Mouse (Mus musculus) hindbrain, postnatal 0 days (tissue): Measurements from ENCODE around the gene Tspan31. TPM values are rescaled to one million over a fixed set of nuclear protein-coding genes. Genes with fewer than 3 reads are reported as not detected.

Experiments
- ATAC-seq: fragments of 200-750 bp; cut with Nextera tagmentation; 2 replicates; pipeline ENCODE4 v1.8.0; 2017; ENCODE audit warnings: mild to moderate bottlenecking, moderate TSS enrichment, moderate library complexity
- DNase-seq: peaks from one replicate; pipeline ENCODE4 v3.0.0-alpha.2; 2015; ENCODE audit warnings: low spot score
- H3K27ac ChIP-seq: fragments of 300-500 bp; sonication (generic); 2 replicates; pipeline ENCODE4 v1.5.1; 2014; ENCODE audit warnings: mild to moderate bottlenecking
- H3K27me3 ChIP-seq: fragments of 300-500 bp; sonication (generic); 2 replicates; pipeline ENCODE4 v1.6.1; 2014; ENCODE audit warnings: low read length, mixed read lengths; ENCODE audit not compliant: insufficient read depth
- H3K36me3 ChIP-seq: fragments of 300-500 bp; sonication (generic); 2 replicates; pipeline ENCODE4 v1.6.1; 2014; ENCODE audit warnings: low read length, mixed read lengths; ENCODE audit not compliant: insufficient read depth
- H3K4me1 ChIP-seq: fragments of 300-500 bp; sonication (generic); 2 replicates; pipeline ENCODE4 v1.6.1; 2014; ENCODE audit warnings: antibody characterized with exemption, low read length, mixed read lengths; ENCODE audit not compliant: insufficient read depth
- H3K4me2 ChIP-seq: fragments of 300-500 bp; sonication (generic); 2 replicates; pipeline ENCODE4 v1.6.1; 2014; ENCODE audit warnings: low read depth, mild to moderate bottlenecking, low read length, moderate library complexity, mixed read lengths
- H3K4me3 ChIP-seq: fragments of 300-500 bp; sonication (generic); 2 replicates; pipeline ENCODE4 v1.5.1; 2014; ENCODE audit warnings: low read length
- H3K9ac ChIP-seq: fragments of 300-500 bp; sonication (generic); replicated peaks from 2 replicates; pipeline ENCODE4 v1.6.1; 2014; ENCODE audit warnings: mild to moderate bottlenecking, low read length, moderate library complexity, mixed read lengths
- H3K9me3 ChIP-seq: fragments of 300-500 bp; sonication (generic); 2 replicates; pipeline ENCODE4 v1.6.1; 2016; ENCODE audit warnings: low read length, mixed read lengths
- CTCF ChIP-seq: IDR thresholded peaks from 2 replicates; pipeline ENCODE4 v1.5.1; 2016; ENCODE audit warnings: antibody characterized with exemption, control low read depth, low read depth
- WGBS: fragments of 180-500 bp; shearing (Covaris S2); extraction: QIAGEN DNeasy Blood & Tissue Kit; methylation state at CpG from one replicate; pipeline ENCODE4 v1.1.7; 2014; 5-methylcytosine and 5-hydroxymethylcytosine counted together
- polyA plus RNA-seq: library from polyadenylated mRNA; unstranded; fragments of >200 nt; fragmentation: Nextera tagmentation; extraction: Ambion mirVana; gene quantifications from 2 replicates; pipeline ENCODE4 v1.2.1, GENCODE M21; 2015
- total RNA-seq: library from RNA; depleted of rRNA; stranded (reverse); fragments of >200 nt; gene quantifications from 2 replicates; pipeline ENCODE4 v1.2.3, GENCODE M21; 2014

The Tspan31 gene
- total and polyA plus RNA-seq, 2 experiments from 2014 or later = 105 to 129 TPM

- peaks cover 28% of the 10 kb centered on the region for H3K36me3 ChIP-seq
- H3K4me2 ChIP-seq = peak overlapping the region; percentile 88
- ATAC-seq = no peak
- no peak for DNase-seq
- no peak for TF ChIP-seq CTCF
- WGBS = 55% methylated on average over 2 of the region's 2 CpGs
- H3K9ac ChIP-seq = no peak overlapping the region; the same call in 1 of the 2 replicates
- H3K4me3 ChIP-seq = peak overlapping the region; percentile 86; the same call in 1 of the 2 replicates
- H3K4me1 ChIP-seq = peaks cover 12% of the 10 kb centered on the region; the same call in 1 of the 2 replicates
- H3K27me3 ChIP-seq = no peaks in the 10 kb centered on the region
- H3K9me3 ChIP-seq = no peaks in the 10 kb centered on the region
- peak overlapping the region; percentile 92; the same call in 1 of the 2 replicates for H3K27ac ChIP-seq
Observed at GRCm38 (mm10) chr10:127061513-127061912, 8.6 kb downstream of the Tspan31 start.

- WGBS = 22% methylated on average over 5 of the region's 5 CpGs
- H3K9me3 ChIP-seq = no peaks in the 10 kb centered on the region
- ATAC-seq (no peak), DNase-seq (no peak)
- peak overlapping the region; percentile 92 for H3K27ac ChIP-seq
- peak overlapping the region; percentile 86 for H3K4me3 ChIP-seq
- peaks cover 12% of the 10 kb centered on the region; the same call in 1 of the 2 replicates for H3K4me1 ChIP-seq
- no peak for TF ChIP-seq CTCF
- no peaks in the 10 kb centered on the region for H3K27me3 ChIP-seq
- H3K36me3 ChIP-seq = peaks cover 28% of the 10 kb centered on the region
- H3K4me2 ChIP-seq = peak overlapping the region; percentile 88
- peak overlapping the region; percentile 93 for H3K9ac ChIP-seq
Observed at GRCm38 (mm10) chr10:127061085-127061484, 9.0 kb downstream of the Tspan31 start.

- 1% methylated on average over 68 of the region's 72 CpGs for WGBS
- Histone ChIP-seq H3K4me1 (peaks cover 12% of the 10 kb centered on the region; the same call in 1 of the 2 replicates), H3K4me3 (peak within 1 kb of the TSS; percentile 86), H3K9me3 (no peaks in the 10 kb centered on the region), H3K27me3 (no peaks in the 10 kb centered on the region), H3K4me2 (peak within 1 kb of the TSS; percentile 88), H3K27ac (peak within 1 kb of the TSS; percentile 92), H3K36me3 (peaks cover 28% of the 10 kb centered on the region), H3K9ac (peak within 1 kb of the TSS; percentile 93)
- ATAC-seq (peak; percentile 41), DNase-seq (peak; percentile 93)
- no peak for TF ChIP-seq CTCF
Observed at GRCm38 (mm10) chr10:127059968-127060916, 9.8 kb downstream of the Tspan31 start, which contains the start of gene March9. TSS of gene March9 (minus strand) at chr10:127060184.

GRCm38 (mm10) chr10:127059174-127059967, 10.7 kb downstream of the Tspan31 start:
- peak overlapping the region; percentile 92 for H3K27ac ChIP-seq
- peak; percentile 66 for DNase-seq
- H3K4me2 ChIP-seq = peak overlapping the region; percentile 88
- TF ChIP-seq CTCF = no peak
- no peaks in the 10 kb centered on the region for H3K9me3 ChIP-seq
- WGBS = under 1% methylated on average over 62 of the region's 92 CpGs
- peaks cover 29% of the 10 kb centered on the region for H3K36me3 ChIP-seq
- peak overlapping the region; percentile 93 for H3K9ac ChIP-seq
- no peaks in the 10 kb centered on the region for H3K27me3 ChIP-seq
- ATAC-seq = no peak
- H3K4me3 ChIP-seq = peak overlapping the region; percentile 86
- H3K4me1 ChIP-seq = peaks cover 6% of the 10 kb centered on the region; the same call in 1 of the 2 replicates

GRCm38 (mm10) chr10:127058708-127059107, 11.4 kb downstream of the Tspan31 start:
- H3K4me1 ChIP-seq = peaks cover 5% of the 10 kb centered on the region; the same call in 1 of the 2 replicates

GRCm38 (mm10) chr10:127058161-127058560, 11.9 kb downstream of the Tspan31 start:
- no peak overlapping the region; the same call in 1 of the 2 replicates for H3K9ac ChIP-seq
- peaks cover 5% of the 10 kb centered on the region; the same call in 1 of the 2 replicates for H3K4me1 ChIP-seq
- 0% methylated on average over 9 of the region's 9 CpGs for WGBS
- peak overlapping the region; percentile 86 for H3K4me3 ChIP-seq
- no peaks in the 10 kb centered on the region for H3K27me3 ChIP-seq
- H3K36me3 ChIP-seq = peaks cover 35% of the 10 kb centered on the region
- H3K9me3 ChIP-seq = no peaks in the 10 kb centered on the region
- H3K4me2 ChIP-seq = peak overlapping the region; percentile 88
- H3K27ac ChIP-seq = no peak overlapping the region
- ATAC-seq (peak; percentile 21; the same call in 1 of the 2 replicates), DNase-seq (peak; percentile 84)
- peak; percentile 95 for TF ChIP-seq CTCF

More at GRCm38 (mm10) chr10:127058708-127059107, 11.4 kb downstream of the Tspan31 start:
- DNase-seq (no peak), ATAC-seq (no peak)
- Histone ChIP-seq H3K27ac (peak overlapping the region; percentile 92; the same call in 1 of the 2 replicates), H3K9me3 (no peaks in the 10 kb centered on the region), H3K9ac (peak overlapping the region; percentile 93), H3K4me3 (peak overlapping the region; percentile 86), H3K27me3 (no peaks in the 10 kb centered on the region), H3K4me2 (peak overlapping the region; percentile 88), H3K36me3 (peaks cover 35% of the 10 kb centered on the region)
- 3% methylated on average over 8 of the region's 8 CpGs for WGBS
- TF ChIP-seq CTCF = no peak
